In the genomic region with DNA sequence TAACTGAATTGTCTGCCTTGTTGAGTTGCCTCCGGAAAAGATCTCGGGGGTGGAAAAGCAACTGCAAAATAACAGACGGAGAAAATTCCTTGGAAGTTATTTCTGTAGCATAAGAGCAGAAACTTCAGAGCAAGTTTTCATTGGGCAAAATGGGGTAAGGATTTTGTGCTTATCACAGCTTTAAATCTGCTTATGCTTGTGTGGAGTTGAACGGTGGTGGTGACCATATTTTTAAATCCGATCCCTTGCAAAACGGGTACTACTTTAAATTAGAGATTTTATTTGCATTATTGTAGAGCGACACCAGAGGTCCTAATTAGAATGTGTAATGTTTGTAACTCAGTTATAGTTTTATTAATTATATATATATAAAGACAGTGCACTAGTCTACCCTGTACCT, we compare ENCODE assay signal across 8 mouse cellular contexts. TPM values are rescaled to one million over a fixed set of nuclear protein-coding genes. Genes with fewer than 3 reads are reported as not detected.
DNase-seq lines count a peak whose midpoint lies in the region; ATAC-seq and TF ChIP-seq lines count a peak whose summit lies in the region.

No protein-coding gene starts in this region.

- peak overlapping the region; percentile 90 for H3K9ac ChIP-seq in hindbrain, postnatal 0 days (replicated peaks; ENCODE audit: low read length)
- peak overlapping the region; percentile 44; the same call in 1 of the 2 replicates for H3K9ac ChIP-seq in neural tube, embryonic 12.5 days

- no peak for ATAC-seq in hindbrain, postnatal 0 days
- ATAC-seq in neural tube, embryonic 12.5 days (ENCODE audit: low FRiP score, low read depth), result no peak
- ATAC-seq in granulocyte monocyte progenitor cell, adult 5-6 weeks (replicated peaks; ENCODE audit: poor library complexity, severe bottlenecking), result no peak

- WGBS in kidney, adult 2 months, result 23% methylated on average over 7 of the region's 7 CpGs
- WGBS in hindbrain, postnatal 0 days, result 2% methylated on average over 7 of the region's 7 CpGs
- WGBS in neural tube, embryonic 12.5 days, result 15% methylated on average over 7 of the region's 7 CpGs

- no peak for TF ChIP-seq POLR2A in kidney, adult 2 months (IDR thresholded peaks at IDR 0.05; ENCODE audit: low read depth, low read length)
- no peak for TF ChIP-seq POLR2A in bone marrow macrophage, adult 2 months (IDR thresholded peaks at IDR 0.05; ENCODE audit: borderline replicate concordance, low read depth, low read length)

- no peaks in the 10 kb centered on the region for H3K27me3 ChIP-seq in kidney, adult 2 months (replicated peaks; ENCODE audit: control insufficient read depth, insufficient read depth, low read length)
- no peaks in the 10 kb centered on the region for H3K27me3 ChIP-seq in hindbrain, postnatal 0 days (ENCODE audit: insufficient read depth, low read length)
- no peaks in the 10 kb centered on the region for H3K27me3 ChIP-seq in neural tube, embryonic 12.5 days (replicated peaks)

- no peaks in the 10 kb centered on the region for H3K36me3 ChIP-seq in kidney, adult 2 months (ENCODE audit: control insufficient read depth, insufficient read depth, low read length)
- H3K36me3 ChIP-seq in hindbrain, postnatal 0 days (ENCODE audit: insufficient read depth, low read length), result no peaks in the 10 kb centered on the region
- no peaks in the 10 kb centered on the region for H3K36me3 ChIP-seq in neural tube, embryonic 12.5 days

- no peaks in the 10 kb centered on the region; the same call in 1 of the 2 replicates for H3K4me1 ChIP-seq in kidney, adult 2 months (ENCODE audit: control insufficient read depth, insufficient read depth, low read length)
- H3K4me1 ChIP-seq in bone marrow macrophage, adult 2 months (ENCODE audit: control insufficient read depth, insufficient read depth, low read length), result peaks cover 10% of the 10 kb centered on the region
- peaks cover 17% of the 10 kb centered on the region for H3K4me1 ChIP-seq in hindbrain, postnatal 0 days (ENCODE audit: insufficient read depth, low read length)
- H3K4me1 ChIP-seq in neural tube, embryonic 12.5 days, result peaks cover 18% of the 10 kb centered on the region

- DNase-seq in kidney, adult 2 months, result no peak
- no peak for DNase-seq in kidney, adult 9 months
- peak; percentile 18 for DNase-seq in hindbrain, postnatal 0 days (ENCODE audit: low spot score)
- no peak for DNase-seq in left cerebral cortex, postnatal 4 days
- no peak for DNase-seq in cerebellum, adult 9-10 months

- TF ChIP-seq CTCF in kidney, adult 2 months (conservative IDR thresholded peaks at IDR 0.05; ENCODE audit: insufficient read depth, insufficient read length, low read depth, low read length), result no peak
- TF ChIP-seq CTCF in bone marrow macrophage, adult 2 months (IDR thresholded peaks at IDR 0.05; ENCODE audit: low read depth, low read length), result no peak
- no peak for TF ChIP-seq CTCF in hindbrain, postnatal 0 days (IDR thresholded peaks at IDR 0.05; ENCODE audit: low read depth)

- 0 out of 2 replicates have a peak overlapping the region, but pooled peaks have one; percentile 89 for H3K4me3 ChIP-seq in kidney, adult 2 months (ENCODE audit: insufficient read depth, low read depth, low read length)
- H3K4me3 ChIP-seq in bone marrow macrophage, adult 2 months (ENCODE audit: insufficient read depth, low read length), result peak overlapping the region; percentile 95
- H3K4me3 ChIP-seq in hindbrain, postnatal 0 days (ENCODE audit: low read length), result peak overlapping the region; percentile 94
- peak overlapping the region; percentile 87 for H3K4me3 ChIP-seq in neural tube, embryonic 12.5 days

- H3K27ac ChIP-seq in kidney, adult 2 months (ENCODE audit: insufficient read depth, low read depth, low read length), result no peak overlapping the region
- no peak overlapping the region for H3K27ac ChIP-seq in bone marrow macrophage, adult 2 months (ENCODE audit: insufficient read depth, low read depth, low read length)
- H3K27ac ChIP-seq in hindbrain, postnatal 0 days, result 0 out of 2 replicates have a peak overlapping the region, but pooled peaks have one; percentile 96
- no peak overlapping the region for H3K27ac ChIP-seq in neural tube, embryonic 12.5 days

- intact Hi-C loops in left cerebral cortex, postnatal 4 days (cut with DNase I), result loop anchor here (5.0 to 10.0 kb wide), 3 partner anchors 110 to 410 kb away; a partner anchor contains a TSS

- peak overlapping the region; percentile 79 for H3K4me2 ChIP-seq in hindbrain, postnatal 0 days (ENCODE audit: low read depth, low read length)
- peak overlapping the region; percentile 74 for H3K4me2 ChIP-seq in neural tube, embryonic 12.5 days (replicated peaks)

- no peaks in the 10 kb centered on the region for H3K9me3 ChIP-seq in hindbrain, postnatal 0 days (ENCODE audit: low read length)
- no peaks in the 10 kb centered on the region for H3K9me3 ChIP-seq in neural tube, embryonic 12.5 days

RNA-seq across cellular contexts. Expression of a gene that starts 5.7 kb away (rescaled TPM):
- 2.5 and 2.7 TPM in 2 replicates for polyA plus RNA-seq in kidney, adult 2 months (2012; rRNA removed)
- polyA plus RNA-seq in bone marrow macrophage, adult 2 months (2012; ENCODE audit: insufficient read depth, insufficient read length, missing spikeins), result 7.4 TPM in 2 replicates
- 58.2 and 63.7 TPM in 2 replicates for total RNA-seq in hindbrain, postnatal 0 days (2014; rRNA removed)
- 9.8 and 10.0 TPM in 2 replicates for polyA plus RNA-seq in hindbrain, postnatal 0 days (2015; fragmentation: Nextera tagmentation; extraction: Ambion mirVana)
- polyA plus RNA-seq in neural tube, embryonic 12.5 days (2016; fragmentation: Nextera tagmentation; extraction: Ambion mirVana), result 18.2 and 18.9 TPM in 2 replicates
- total RNA-seq in left cerebral cortex, postnatal 4 days (2021), result 100 to 1,000 TPM; 120 to 125 TPM
- 11.0 and 13.0 TPM in 2 replicates for total RNA-seq in granulocyte monocyte progenitor cell, adult 5-6 weeks (2014; fragmentation: Nextera tagmentation)
- total RNA-seq in granulocyte monocyte progenitor cell, adult 5-6 weeks (2017), result 13.7 and 18.4 TPM in 2 replicates
